Mouse (Mus musculus) ES-E14 (cell line): ENCODE results near the gene Platr25.
"Not testable (repeated sequence)": the region's sequence is repeated elsewhere in the genome, so short reads cannot be mapped to it uniquely, and the experiment has no call there.

Experiments
- CHD2 ChIP-seq: IDR thresholded peaks from 2 replicates; pipeline ENCODE4 v1.6.1; 2014; ENCODE audit warnings: mild to moderate bottlenecking, low read depth, low read length, inconsistent platforms
- HCFC1 ChIP-seq: IDR thresholded peaks from 2 replicates; pipeline ENCODE4 v1.6.1; 2012; ENCODE audit warnings: low read length, inconsistent platforms, borderline replicate concordance; ENCODE audit not compliant: insufficient read depth
- MAFK ChIP-seq: IDR thresholded peaks from 2 replicates; pipeline ENCODE4 v1.6.1; 2014; ENCODE audit warnings: mild to moderate bottlenecking, low read depth, low read length, inconsistent platforms; ENCODE audit not compliant: insufficient read depth

GRCm38 (mm10) chr13:62684608-62685286, 75.8 kb downstream of the Platr25 start:
- not testable (repeated sequence) for TF ChIP-seq MAFK, HCFC1, CHD2
